In the genomic region with DNA sequence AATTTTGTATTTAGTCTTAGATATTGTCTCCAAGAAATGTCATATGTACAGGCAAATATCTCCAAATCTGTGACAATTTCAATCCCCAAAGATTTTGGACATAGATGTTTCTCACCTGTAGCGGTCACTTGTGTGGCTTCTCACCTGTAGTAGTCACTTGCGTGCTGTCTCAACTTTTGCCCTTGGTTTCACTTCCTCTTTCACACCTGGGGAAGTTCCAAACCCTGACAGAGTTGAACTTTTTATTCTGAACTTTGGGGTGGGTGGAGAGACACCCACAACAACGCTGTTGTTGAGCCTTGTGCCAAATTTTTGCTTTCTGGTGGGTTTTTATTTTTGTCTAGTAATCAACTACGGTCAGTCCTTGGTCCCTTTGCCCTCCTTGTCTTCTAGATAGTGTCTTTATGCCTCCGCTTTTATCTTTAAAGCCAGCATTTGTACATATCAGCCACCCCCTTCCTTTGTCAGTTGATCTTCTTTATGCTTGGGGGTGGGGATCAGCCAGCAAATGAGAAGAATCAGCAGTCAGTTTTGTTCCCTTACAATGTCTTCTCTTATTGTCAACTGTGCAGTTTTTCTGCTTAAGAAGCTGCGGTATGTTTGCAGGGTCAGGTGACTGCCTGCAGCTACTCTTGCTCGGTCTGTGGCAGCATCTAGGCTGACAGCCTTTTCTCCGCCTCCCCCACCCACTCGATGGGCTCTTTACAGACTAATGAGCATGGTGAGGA, we compare ENCODE assay signal across 10 mouse cellular contexts. TPM values are rescaled to one million over a fixed set of nuclear protein-coding genes. Genes with fewer than 3 reads are reported as not detected.
DNase-seq lines count a peak whose midpoint lies in the region; ATAC-seq and TF ChIP-seq lines count a peak whose summit lies in the region.
"Had no signal": no experiment of that assay in that cellular context is flagged by ENCODE, and none has a peak within 500 bp of the region (broad histone marks: within the 10 kb centered on the region; RNA-seq: fewer than 3 reads in every experiment).

No protein-coding gene starts in this region.

- 0 out of 2 replicates have a peak overlapping the region, but pooled peaks have one; percentile 19 for H3K4me2 ChIP-seq in hindbrain, embryonic 14.5 days (replicated peaks)
- H3K4me2 ChIP-seq in hindbrain, postnatal 0 days (ENCODE audit: low read depth, low read length) = no peak overlapping the region
- H3K4me2 ChIP-seq: limb, embryonic 12.5 days had no signal

- H3K27me3 ChIP-seq in hindbrain, embryonic 14.5 days (ENCODE audit: control insufficient read depth, insufficient read depth, low read length) = no peaks in the 10 kb centered on the region
- no peaks in the 10 kb centered on the region for H3K27me3 ChIP-seq in hindbrain, embryonic 10.5 days (ENCODE audit: insufficient read depth, poor library complexity, severe bottlenecking)
- H3K27me3 ChIP-seq in G1E (ENCODE audit: insufficient read depth, low read length) = no peaks in the 10 kb centered on the region
- no peaks in the 10 kb centered on the region for H3K27me3 ChIP-seq in hindbrain, postnatal 0 days (ENCODE audit: insufficient read depth, low read length)
- H3K27me3 ChIP-seq in small intestine, adult 2 months (ENCODE audit: control insufficient read depth, insufficient read depth, low read length) = no peaks in the 10 kb centered on the region
- H3K27me3 ChIP-seq: limb, embryonic 12.5 days had no signal

- H3K4me3 ChIP-seq in hindbrain, embryonic 14.5 days (replicated peaks; ENCODE audit: low read length) = no peak overlapping the region
- no peak overlapping the region for H3K4me3 ChIP-seq in hindbrain, embryonic 10.5 days
- peak overlapping the region; percentile 57; the same call in 1 of the 2 replicates for H3K4me3 ChIP-seq in G1E (ENCODE audit: low read depth, low read length)
- H3K4me3 ChIP-seq in hindbrain, postnatal 0 days (ENCODE audit: low read length) = no peak overlapping the region
- no peak overlapping the region for H3K4me3 ChIP-seq in small intestine, adult 2 months (ENCODE audit: low read depth, low read length)
- H3K4me3 ChIP-seq: limb, embryonic 12.5 days had no signal

- H3K4me1 ChIP-seq in hindbrain, embryonic 14.5 days (replicated peaks; ENCODE audit: control insufficient read depth, insufficient read depth, low read length) = 0 out of 2 replicates have a peak, but pooled peaks cover 7% of the 10 kb centered on the region
- peaks cover 16% of the 10 kb centered on the region for H3K4me1 ChIP-seq in hindbrain, embryonic 10.5 days (replicated peaks)
- peaks cover 75% of the 10 kb centered on the region for H3K4me1 ChIP-seq in G1E (ENCODE audit: insufficient read depth, low read depth, low read length)
- H3K4me1 ChIP-seq in hindbrain, postnatal 0 days (ENCODE audit: insufficient read depth, low read length) = no peaks in the 10 kb centered on the region
- H3K4me1 ChIP-seq in small intestine, adult 2 months (ENCODE audit: control insufficient read depth, insufficient read depth, insufficient read length, low read length) = peaks cover 37% of the 10 kb centered on the region; the same call in 1 of the 2 replicates

- no peak for ATAC-seq in hindbrain, embryonic 14.5 days (ENCODE audit: low FRiP score)
- peak; percentile 72 for ATAC-seq in G1E (ENCODE audit: extremely low read depth, insufficient number of reproducible peaks, low FRiP score, poor library complexity, severe bottlenecking)
- ATAC-seq in hindbrain, postnatal 0 days = 0 out of 2 replicates have a peak, but pooled peaks have one; percentile 53

- WGBS in hindbrain, embryonic 14.5 days = 50% methylated on average over 9 of the region's 9 CpGs
- WGBS in hindbrain, embryonic 10.5 days = 51% methylated on average over 9 of the region's 9 CpGs
- WGBS in hindbrain, postnatal 0 days = 54% methylated on average over 9 of the region's 9 CpGs
- WGBS in small intestine, adult 2 months = 43% methylated on average over 9 of the region's 9 CpGs

- no peaks in the 10 kb centered on the region for H3K9me3 ChIP-seq in hindbrain, embryonic 14.5 days (ENCODE audit: control insufficient read depth, low read length)
- no peaks in the 10 kb centered on the region for H3K9me3 ChIP-seq in hindbrain, embryonic 10.5 days
- no peaks in the 10 kb centered on the region for H3K9me3 ChIP-seq in G1E (replicated peaks)
- no peaks in the 10 kb centered on the region for H3K9me3 ChIP-seq in hindbrain, postnatal 0 days (ENCODE audit: low read length)
- H3K9me3 ChIP-seq: limb, embryonic 12.5 days had no signal

- no peak overlapping the region for H3K27ac ChIP-seq in hindbrain, embryonic 14.5 days
- no peak overlapping the region for H3K27ac ChIP-seq in hindbrain, embryonic 10.5 days
- no peak overlapping the region for H3K27ac ChIP-seq in hindbrain, postnatal 0 days
- H3K27ac ChIP-seq in small intestine, adult 2 months (ENCODE audit: insufficient read depth, low read depth, low read length) = peak overlapping the region; percentile 94
- H3K27ac ChIP-seq: limb, embryonic 12.5 days had no signal

- no peaks in the 10 kb centered on the region for H3K36me3 ChIP-seq in hindbrain, embryonic 14.5 days (replicated peaks; ENCODE audit: control insufficient read depth, insufficient read depth)
- no peaks in the 10 kb centered on the region for H3K36me3 ChIP-seq in hindbrain, embryonic 10.5 days
- H3K36me3 ChIP-seq in G1E (replicated peaks) = no peaks in the 10 kb centered on the region
- H3K36me3 ChIP-seq in hindbrain, postnatal 0 days (ENCODE audit: insufficient read depth, low read length) = no peaks in the 10 kb centered on the region
- H3K36me3 ChIP-seq in small intestine, adult 2 months (ENCODE audit: control insufficient read depth, insufficient read depth, low read length) = no peaks in the 10 kb centered on the region
- H3K36me3 ChIP-seq: limb, embryonic 12.5 days had no signal

- no peak for DNase-seq in hindbrain, embryonic 14.5 days (ENCODE audit: low spot score)
- no peak for DNase-seq in hindbrain, embryonic 10.5 days (ENCODE audit: low spot score)
- DNase-seq in G1E (ENCODE audit: low spot score) = no peak
- DNase-seq in hindbrain, postnatal 0 days (ENCODE audit: low spot score) = no peak
- DNase-seq in gastrocnemius, postnatal 10 days = no peak
- DNase-seq in right cerebral cortex, postnatal 36 days (ENCODE audit: low spot score in 2 of 2) = no peak
- no peak for DNase-seq in left cerebral cortex, adult 18-20 months (ENCODE audit: low spot score in 2 of 2)
- DNase-seq: cerebellum, postnatal 36 days had no signal

- TF ChIP-seq POLR2A in small intestine, adult 2 months (IDR thresholded peaks at IDR 0.05; ENCODE audit: low read depth, low read length) = no peak

- H3K9ac ChIP-seq in hindbrain, embryonic 14.5 days = no peak overlapping the region
- no peak overlapping the region for H3K9ac ChIP-seq in hindbrain, postnatal 0 days (replicated peaks; ENCODE audit: low read length)
- H3K9ac ChIP-seq: limb, embryonic 12.5 days had no signal

- TF ChIP-seq CTCF in G1E (IDR thresholded peaks at IDR 0.05; ENCODE audit: low read depth, low read length) = no peak
- TF ChIP-seq CTCF in hindbrain, postnatal 0 days (IDR thresholded peaks at IDR 0.05; ENCODE audit: low read depth) = no peak
- no peak for TF ChIP-seq CTCF in small intestine, adult 2 months (IDR thresholded peaks at IDR 0.05; ENCODE audit: extremely low read depth, insufficient read length, insufficient replicate concordance, low read depth, low read length)

RNA-seq across cellular contexts. Expression of gene Jak2, which starts 14.8 kb away (rescaled TPM):
- polyA plus RNA-seq in hindbrain, embryonic 14.5 days (2014; fragmentation: Nextera tagmentation; extraction: Ambion mirVana) = 20.3 and 23.5 TPM in 2 replicates
- polyA plus RNA-seq in hindbrain, embryonic 10.5 days (2016; fragmentation: Nextera tagmentation; extraction: Ambion mirVana) = 6.9 and 7.0 TPM in 2 replicates
- total RNA-seq in G1E (2014; fragmentation: Nextera tagmentation) (150 and 170 TPM in 2 replicates), G1E (2017) (107 and 132 TPM in 2 replicates)
- polyA plus RNA-seq in G1E (2012) = 7.3 and 9.4 TPM in 2 replicates
- 18.8 and 25.7 TPM in 2 replicates for total RNA-seq in hindbrain, postnatal 0 days (2014; rRNA removed)
- polyA plus RNA-seq in hindbrain, postnatal 0 days (2015; fragmentation: Nextera tagmentation; extraction: Ambion mirVana) = 9.5 and 9.8 TPM in 2 replicates
- 4.0 and 14.5 TPM in 2 replicates for polyA plus RNA-seq in small intestine, adult 2 months (2012; rRNA removed)
- total RNA-seq in gastrocnemius, postnatal 10 days (2021) = 10 to 100 TPM; 16.6 to 19.2 TPM
- total RNA-seq in left cerebral cortex, adult 18-20 months (2021) = 10 to 100 TPM; 34.8 to 43.3 TPM
